ENCODE assay signal across 13 mouse cellular contexts in genomic region chr13:52268279-52268678, GRCm38 (mm10).
DNase-seq lines count a peak whose midpoint lies in the region; ATAC-seq lines count a peak whose summit lies in the region.
"Had no signal": no experiment of that assay in that cellular context is flagged by ENCODE, and none has a peak within 500 bp of the region (broad histone marks: within the 10 kb centered on the region; RNA-seq: fewer than 3 reads in every experiment).

No protein-coding gene starts in this region.

- H3K4me1 ChIP-seq in hindbrain, embryonic 13.5 days (replicated peaks): peaks cover 8% of the 10 kb centered on the region
- no peaks in the 10 kb centered on the region for H3K4me1 ChIP-seq in hindbrain, embryonic 10.5 days (replicated peaks)
- 0 out of 2 replicates have a peak, but pooled peaks cover 6% of the 10 kb centered on the region for H3K4me1 ChIP-seq in midbrain, embryonic 13.5 days (replicated peaks)
- H3K4me1 ChIP-seq in midbrain, embryonic 11.5 days (ENCODE audit: control insufficient read depth, insufficient read depth, low read length): no peaks in the 10 kb centered on the region
- H3K4me1 ChIP-seq: intestine, embryonic 15.5 days; lung, embryonic 15.5 days had no signal

- no peak for ATAC-seq in hindbrain, embryonic 13.5 days (ENCODE audit: low FRiP score)
- no peak for ATAC-seq in midbrain, embryonic 13.5 days
- no peak for ATAC-seq in midbrain, embryonic 11.5 days (ENCODE audit: low FRiP score)
- peak; percentile 87 for ATAC-seq in common myeloid progenitor, adult 5-6 weeks (replicated peaks; ENCODE audit: low read depth, poor library complexity, severe bottlenecking)
- ATAC-seq: intestine, embryonic 15.5 days had no signal

- DNase-seq in hindbrain, embryonic 10.5 days (ENCODE audit: low spot score): no peak
- DNase-seq in midbrain, embryonic 11.5 days (ENCODE audit: low spot score, missing footprints): no peak
- peak; percentile 21 for DNase-seq in skeletal muscle tissue, adult 2 months (ENCODE audit: low read depth, low spot score)
- DNase-seq in retina, postnatal 1 day: no peak
- DNase-seq: embryo, embryonic 11 days; right cerebral cortex, adult 18-20 months; thymus, postnatal 4 days had no signal

- no peak overlapping the region for H3K4me3 ChIP-seq in hindbrain, embryonic 13.5 days
- no peak overlapping the region for H3K4me3 ChIP-seq in hindbrain, embryonic 10.5 days
- no peak overlapping the region for H3K4me3 ChIP-seq in midbrain, embryonic 13.5 days (replicated peaks)
- H3K4me3 ChIP-seq in midbrain, embryonic 11.5 days (ENCODE audit: low read depth, low read length): no peak overlapping the region
- H3K4me3 ChIP-seq: heart, embryonic 13.5 days; intestine, embryonic 15.5 days; lung, embryonic 15.5 days had no signal

- no peak overlapping the region for H3K4me2 ChIP-seq in hindbrain, embryonic 13.5 days
- no peak overlapping the region for H3K4me2 ChIP-seq in midbrain, embryonic 13.5 days (replicated peaks)
- H3K4me2 ChIP-seq in midbrain, embryonic 11.5 days: no peak overlapping the region
- H3K4me2 ChIP-seq: heart, embryonic 13.5 days; intestine, embryonic 15.5 days; lung, embryonic 15.5 days had no signal

- H3K27me3 ChIP-seq in hindbrain, embryonic 13.5 days: no peaks in the 10 kb centered on the region
- no peaks in the 10 kb centered on the region for H3K27me3 ChIP-seq in hindbrain, embryonic 10.5 days (ENCODE audit: insufficient read depth, poor library complexity, severe bottlenecking)
- no peaks in the 10 kb centered on the region for H3K27me3 ChIP-seq in midbrain, embryonic 13.5 days
- no peaks in the 10 kb centered on the region for H3K27me3 ChIP-seq in midbrain, embryonic 11.5 days (ENCODE audit: control insufficient read depth, insufficient read depth, low read length)
- H3K27me3 ChIP-seq: heart, embryonic 13.5 days; intestine, embryonic 15.5 days; lung, embryonic 15.5 days had no signal

- H3K9ac ChIP-seq in hindbrain, embryonic 13.5 days: no peak overlapping the region
- no peak overlapping the region for H3K9ac ChIP-seq in midbrain, embryonic 13.5 days (replicated peaks)
- no peak overlapping the region for H3K9ac ChIP-seq in midbrain, embryonic 11.5 days (ENCODE audit: low read length)
- H3K9ac ChIP-seq: heart, embryonic 13.5 days; intestine, embryonic 15.5 days; lung, embryonic 15.5 days had no signal

- no peaks in the 10 kb centered on the region for H3K9me3 ChIP-seq in hindbrain, embryonic 13.5 days
- no peaks in the 10 kb centered on the region for H3K9me3 ChIP-seq in hindbrain, embryonic 10.5 days
- H3K9me3 ChIP-seq in midbrain, embryonic 13.5 days: no peaks in the 10 kb centered on the region
- no peaks in the 10 kb centered on the region for H3K9me3 ChIP-seq in midbrain, embryonic 11.5 days (ENCODE audit: control insufficient read depth, low read length)
- H3K9me3 ChIP-seq: heart, embryonic 13.5 days; intestine, embryonic 15.5 days; lung, embryonic 15.5 days had no signal

- no peaks in the 10 kb centered on the region for H3K36me3 ChIP-seq in hindbrain, embryonic 13.5 days
- H3K36me3 ChIP-seq in hindbrain, embryonic 10.5 days: no peaks in the 10 kb centered on the region
- no peaks in the 10 kb centered on the region for H3K36me3 ChIP-seq in midbrain, embryonic 13.5 days
- H3K36me3 ChIP-seq in midbrain, embryonic 11.5 days (ENCODE audit: control insufficient read depth, insufficient read depth, low read length): no peaks in the 10 kb centered on the region
- H3K36me3 ChIP-seq: heart, embryonic 13.5 days; intestine, embryonic 15.5 days; lung, embryonic 15.5 days had no signal

- WGBS in hindbrain, embryonic 13.5 days: 71% methylated on average over 6 of the region's 6 CpGs
- WGBS in hindbrain, embryonic 10.5 days: 88% methylated on average over 6 of the region's 6 CpGs
- WGBS in midbrain, embryonic 13.5 days: 75% methylated on average over 6 of the region's 6 CpGs
- WGBS in midbrain, embryonic 11.5 days: 86% methylated on average over 6 of the region's 6 CpGs

- H3K27ac ChIP-seq in hindbrain, embryonic 13.5 days: peak overlapping the region; percentile 10; the same call in 1 of the 2 replicates
- H3K27ac ChIP-seq in hindbrain, embryonic 10.5 days: no peak overlapping the region
- 0 out of 2 replicates have a peak overlapping the region, but pooled peaks have one; percentile 10 for H3K27ac ChIP-seq in midbrain, embryonic 13.5 days
- H3K27ac ChIP-seq in midbrain, embryonic 11.5 days (ENCODE audit: low read depth, low read length): no peak overlapping the region
- H3K27ac ChIP-seq: heart, embryonic 13.5 days; intestine, embryonic 15.5 days; lung, embryonic 15.5 days had no signal

Comparison
In these comparisons a context has a peak if more than half of its experiments do, and no peak if none do; other contexts are left out.
1. H3K27ac ChIP-seq: peak in hindbrain, embryonic 13.5 days (single experiment) and midbrain, embryonic 13.5 days (single experiment); none in hindbrain, embryonic 10.5 days (single experiment) and midbrain, embryonic 11.5 days (single experiment).